Mouse (Mus musculus) MEL (cell line): ENCODE measurements around the gene Ift57. TPM values are rescaled to one million over a fixed set of nuclear protein-coding genes. Genes with fewer than 3 reads are reported as not detected.

Source experiments
- DNase-seq: peaks from one replicate; pipeline ENCODE4 v3.0.0; 2011; ENCODE audit warnings: low read depth, low spot score
- H3K27ac ChIP-seq: 2 replicates; pipeline ENCODE4 v1.5.1; 2012; ENCODE audit warnings: low read depth, mild to moderate bottlenecking, control low read depth, low read length, moderate library complexity; ENCODE audit not compliant: control insufficient read depth
- H3K27me3 ChIP-seq, 2 experiments: fragments of 150-350 bp in 1 of 2; sonication (generic) in 1 of 2; 2 replicates each; pipeline ENCODE4 v1.6.1; 2012; ENCODE audit warnings: low read length in 2 of 2, mild to moderate bottlenecking in 2 of 2, improper control_type of control experiment in 1 of 2, moderate library complexity in 1 of 2; ENCODE audit not compliant: insufficient read depth in 2 of 2, control insufficient read depth in 1 of 2
- H3K36me3 ChIP-seq, 2 experiments: 2 replicates each; pipeline ENCODE4 v1.6.1; 2012 to 2014; ENCODE audit warnings: low read length in 2 of 2, improper control_type of control experiment in 1 of 2, inconsistent platforms in 1 of 2, mild to moderate bottlenecking in 1 of 2; ENCODE audit not compliant: insufficient read depth in 2 of 2, control insufficient read depth in 1 of 2
- H3K4me1 ChIP-seq, 2 experiments: fragments of 150-350 bp in 1 of 2; sonication (generic) in 1 of 2; 2 replicates each; pipeline ENCODE4 v1.6.1; 2012; ENCODE audit warnings: low read length in 2 of 2, improper control_type of control experiment in 1 of 2, mild to moderate bottlenecking in 1 of 2; ENCODE audit not compliant: insufficient read depth in 2 of 2, control insufficient read depth in 1 of 2
- H3K4me3 ChIP-seq, 2 experiments: fragments of 150-350 bp in 1 of 2; sonication (generic) in 1 of 2; 2 replicates each; pipeline ENCODE4 v1.5.1; 2012; ENCODE audit warnings: low read depth in 2 of 2, low read length in 2 of 2, mild to moderate bottlenecking in 2 of 2, moderate library complexity in 2 of 2, control low read depth in 1 of 2, improper control_type of control experiment in 1 of 2; ENCODE audit not compliant: control insufficient read depth in 1 of 2, insufficient read depth in 1 of 2
- H3K79me2 ChIP-seq: 2 replicates; pipeline ENCODE4 v1.6.1; 2012; ENCODE audit warnings: mild to moderate bottlenecking, low read length, moderate library complexity; ENCODE audit not compliant: control insufficient read depth, poor library complexity, insufficient read depth
- H3K9ac ChIP-seq: 2 replicates; pipeline ENCODE4 v1.6.1; 2012; ENCODE audit warnings: low read depth, mild to moderate bottlenecking, control low read depth, low read length, moderate library complexity; ENCODE audit not compliant: control insufficient read depth, poor library complexity, severe bottlenecking
- H3K9me3 ChIP-seq: fragments of 150-350 bp; sonication (generic); replicated peaks from 2 replicates; pipeline ENCODE4 v1.6.1; 2012; ENCODE audit warnings: mild to moderate bottlenecking, low read length, improper control_type of control experiment, moderate library complexity; ENCODE audit not compliant: insufficient read depth
- BHLHE40 ChIP-seq: IDR thresholded peaks from 2 replicates; pipeline ENCODE4 v1.6.1; 2012; ENCODE audit warnings: low read depth, mild to moderate bottlenecking, inconsistent platforms, low read length, improper control_type of control experiment, borderline replicate concordance
- E2F4 ChIP-seq: IDR thresholded peaks from 2 replicates; pipeline ENCODE4 v1.6.1; 2011; ENCODE audit warnings: low read depth, low read length, improper control_type of control experiment, borderline replicate concordance
- ELF1 ChIP-seq: IDR thresholded peaks from 2 replicates; pipeline ENCODE4 v1.6.1; 2014; ENCODE audit warnings: low read depth, mild to moderate bottlenecking, inconsistent platforms, low read length, improper control_type of control experiment, moderate library complexity
- HCFC1 ChIP-seq: IDR thresholded peaks from 2 replicates; pipeline ENCODE4 v1.6.1; 2012; ENCODE audit warnings: low read depth, mild to moderate bottlenecking, inconsistent platforms, low read length, improper control_type of control experiment, moderate library complexity
- JUND ChIP-seq: IDR thresholded peaks from 2 replicates; pipeline ENCODE4 v1.6.1; 2011; ENCODE audit warnings: low read depth, mild to moderate bottlenecking, improper control_type of control experiment, low read length
- MAX ChIP-seq: IDR thresholded peaks from 2 replicates; pipeline ENCODE4 v1.6.1; 2011; ENCODE audit warnings: low read length, improper control_type of control experiment
- MAZ ChIP-seq: IDR thresholded peaks from 2 replicates; pipeline ENCODE4 v1.6.1; 2012; ENCODE audit warnings: low read depth, mild to moderate bottlenecking, inconsistent platforms, low read length, improper control_type of control experiment
- MXI1 ChIP-seq: IDR thresholded peaks from 2 replicates; pipeline ENCODE4 v1.6.1; 2011; ENCODE audit warnings: mild to moderate bottlenecking, low read depth, low read length, improper control_type of control experiment
- MYB ChIP-seq: IDR thresholded peaks from 2 replicates; pipeline ENCODE4 v1.6.1; 2011; ENCODE audit warnings: mild to moderate bottlenecking, low read depth, low read length, improper control_type of control experiment
- MYC ChIP-seq: IDR thresholded peaks from 2 replicates; pipeline ENCODE4 v1.6.1; 2011; ENCODE audit warnings: low read depth, mild to moderate bottlenecking, low read length, improper control_type of control experiment, moderate library complexity
- NELFE ChIP-seq: IDR thresholded peaks from 2 replicates; pipeline ENCODE4 v1.6.1; 2011; ENCODE audit warnings: low read depth, low read length, improper control_type of control experiment
- POLR2A ChIP-seq, 2 experiments: IDR thresholded peaks; 2 replicates each; pipeline ENCODE4 v1.6.1; 2011 to 2012; ENCODE audit warnings: low read length in 2 of 2, mild to moderate bottlenecking in 2 of 2, control low read depth in 1 of 2, improper control_type of control experiment in 1 of 2, low read depth in 1 of 2, moderate library complexity in 1 of 2; ENCODE audit not compliant: control insufficient read depth in 1 of 2, insufficient read depth in 1 of 2, poor library complexity in 1 of 2
- RAD21 ChIP-seq: IDR thresholded peaks from 2 replicates; pipeline ENCODE4 v1.6.1; 2011; ENCODE audit warnings: mild to moderate bottlenecking, low read depth, low read length, improper control_type of control experiment
- SIN3A ChIP-seq: IDR thresholded peaks from 2 replicates; pipeline ENCODE4 v1.6.1; 2012; ENCODE audit warnings: low read length, improper control_type of control experiment, inconsistent platforms
- SMC3 ChIP-seq: IDR thresholded peaks from 2 replicates; pipeline ENCODE4 v1.6.1; 2011; ENCODE audit warnings: low read depth, low read length, improper control_type of control experiment
- TAL1 ChIP-seq: IDR thresholded peaks from 2 replicates; pipeline ENCODE4 v1.6.1; 2012; ENCODE audit warnings: mild to moderate bottlenecking, inconsistent platforms, low read length, moderate library complexity, mixed read lengths
- TBP ChIP-seq: IDR thresholded peaks from 2 replicates; pipeline ENCODE4 v1.8.0; 2011; ENCODE audit warnings: low read depth, low read length, improper control_type of control experiment
- UBTF ChIP-seq: IDR thresholded peaks from 2 replicates; pipeline ENCODE4 v1.6.1; 2012; ENCODE audit warnings: low read depth, mild to moderate bottlenecking, inconsistent platforms, low read length, improper control_type of control experiment, moderate library complexity, borderline replicate concordance; ENCODE audit not compliant: insufficient read depth
- ZC3H11A ChIP-seq: IDR thresholded peaks from 2 replicates; pipeline ENCODE4 v1.6.1; 2012; ENCODE audit warnings: low read depth, mild to moderate bottlenecking, inconsistent platforms, low read length, improper control_type of control experiment
- ZNF384 ChIP-seq: IDR thresholded peaks from 2 replicates; pipeline ENCODE4 v1.6.1; 2012; ENCODE audit warnings: low read depth, mild to moderate bottlenecking, inconsistent platforms, low read length, improper control_type of control experiment
- polyA plus RNA-seq, 2 experiments: library from polyadenylated mRNA; stranded (reverse) in 1 of 2; unstranded in 1 of 2; fragments of >175 nt in 1 of 2; fragments of >200 nt in 1 of 2; gene quantifications; 2 replicates each; pipeline versions ENCODE4 v1.2.1 to v1.2.4; 2012; ENCODE audit warnings: low replicate concordance in 2 of 2, low read depth in 1 of 2; ENCODE audit not compliant: insufficient read length in 2 of 2, insufficient read depth in 1 of 2, missing spikeins in 1 of 2
- total RNA-seq: library from RNA; depleted of rRNA; stranded (reverse); fragments of 300-350 nt; gene quantifications from 2 replicates; pipeline ENCODE4 v1.2.3, GENCODE M21; 2012; rRNA removed

Ift57 gene
- 5.7 and 6.3 TPM in 2 replicates for total RNA-seq
- 10 to 100 TPM in 1 of 2 experiments, not detected in 1; 11.1 TPM for polyA plus RNA-seq

- Histone ChIP-seq H3K36me3 (peaks cover 0 to 11% of the 10 kb centered on the region in 2 experiments; a peak in 2 of 4 replicates), H3K79me2 (peaks cover 4% of the 10 kb centered on the region; the same call in 1 of the 2 replicates), H3K9me3 (no peaks in the 10 kb centered on the region), H3K27ac (peak within 1 kb of the TSS; percentile 61), H3K27me3 (no peaks in the 10 kb centered on the region), H3K9ac (peak within 1 kb of the TSS; percentile 60), H3K4me1 (peaks cover 0 to 3% of the 10 kb centered on the region in 2 experiments; a peak in 3 of 4 replicates), H3K4me3 (peak within 1 kb of the TSS; percentile 63 to 75)
- peak; percentile 98 for DNase-seq
- TF ChIP-seq BHLHE40 (no peak), JUND (no peak), MYB (no peak), MAZ (peak; percentile 73; the same call in 1 of the 2 replicates), HCFC1 (peak; percentile 72), SMC3 (no peak), NELFE (peak; percentile 55), E2F4 (no peak), RAD21 (no peak), TBP (peak; percentile 81), SIN3A (peak; percentile 70), TAL1 (no peak), UBTF (no peak), ZC3H11A (no peak), POLR2A (IDR thresholded peaks at IDR 0.05; ENCODE audit: control insufficient read depth in 1 of 2, insufficient read depth in 1 of 2, low read depth in 1 of 2, low read length in 2 of 2, poor library complexity in 1 of 2) (peak in 1 of 2 experiments; percentile 60; a peak in 2 of 4 replicates), MAX (no peak), ZNF384 (no peak), ELF1 (peak; percentile 73), MXI1 (peak; percentile 75), MYC (0 out of 2 replicates have a peak, but pooled peaks have one; percentile 60)
These were observed at the start of gene Ift57 for GRCm38 (mm10) chr16:49698620-49699525. Ift57 (plus strand) TSS chr16:49699233.
